Mouse (Mus musculus) MEL (cell line): Measurements from ENCODE around the gene Wee1. TPM values are rescaled to one million over a fixed set of nuclear protein-coding genes. Genes with fewer than 3 reads are reported as not detected.

ENCODE experiments used
- DNase-seq: peaks from one replicate; pipeline ENCODE4 v3.0.0; 2011; ENCODE audit warnings: low read depth, low spot score
- H3K27ac ChIP-seq: 2 replicates; pipeline ENCODE4 v1.5.1; 2012; ENCODE audit warnings: low read depth, mild to moderate bottlenecking, control low read depth, low read length, moderate library complexity; ENCODE audit not compliant: control insufficient read depth
- H3K27me3 ChIP-seq, 2 experiments: fragments of 150-350 bp in 1 of 2; sonication (generic) in 1 of 2; 2 replicates each; pipeline ENCODE4 v1.6.1; 2012; ENCODE audit warnings: low read length in 2 of 2, mild to moderate bottlenecking in 2 of 2, improper control_type of control experiment in 1 of 2, moderate library complexity in 1 of 2; ENCODE audit not compliant: insufficient read depth in 2 of 2, control insufficient read depth in 1 of 2
- H3K36me3 ChIP-seq, 2 experiments: 2 replicates each; pipeline ENCODE4 v1.6.1; 2012 to 2014; ENCODE audit warnings: low read length in 2 of 2, improper control_type of control experiment in 1 of 2, inconsistent platforms in 1 of 2, mild to moderate bottlenecking in 1 of 2; ENCODE audit not compliant: insufficient read depth in 2 of 2, control insufficient read depth in 1 of 2
- H3K4me1 ChIP-seq, 2 experiments: fragments of 150-350 bp in 1 of 2; sonication (generic) in 1 of 2; 2 replicates each; pipeline ENCODE4 v1.6.1; 2012; ENCODE audit warnings: low read length in 2 of 2, improper control_type of control experiment in 1 of 2, mild to moderate bottlenecking in 1 of 2; ENCODE audit not compliant: insufficient read depth in 2 of 2, control insufficient read depth in 1 of 2
- H3K4me3 ChIP-seq, 2 experiments: fragments of 150-350 bp in 1 of 2; sonication (generic) in 1 of 2; 2 replicates each; pipeline ENCODE4 v1.5.1; 2012; ENCODE audit warnings: low read depth in 2 of 2, low read length in 2 of 2, mild to moderate bottlenecking in 2 of 2, moderate library complexity in 2 of 2, control low read depth in 1 of 2, improper control_type of control experiment in 1 of 2; ENCODE audit not compliant: control insufficient read depth in 1 of 2, insufficient read depth in 1 of 2
- H3K79me2 ChIP-seq: 2 replicates; pipeline ENCODE4 v1.6.1; 2012; ENCODE audit warnings: mild to moderate bottlenecking, low read length, moderate library complexity; ENCODE audit not compliant: control insufficient read depth, poor library complexity, insufficient read depth
- H3K9ac ChIP-seq: 2 replicates; pipeline ENCODE4 v1.6.1; 2012; ENCODE audit warnings: low read depth, mild to moderate bottlenecking, control low read depth, low read length, moderate library complexity; ENCODE audit not compliant: control insufficient read depth, poor library complexity, severe bottlenecking
- H3K9me3 ChIP-seq: fragments of 150-350 bp; sonication (generic); replicated peaks from 2 replicates; pipeline ENCODE4 v1.6.1; 2012; ENCODE audit warnings: mild to moderate bottlenecking, low read length, improper control_type of control experiment, moderate library complexity; ENCODE audit not compliant: insufficient read depth
- BHLHE40 ChIP-seq: IDR thresholded peaks from 2 replicates; pipeline ENCODE4 v1.6.1; 2012; ENCODE audit warnings: low read depth, mild to moderate bottlenecking, inconsistent platforms, low read length, improper control_type of control experiment, borderline replicate concordance
- CHD1 ChIP-seq: IDR thresholded peaks from 2 replicates; pipeline ENCODE4 v1.6.1; 2012; ENCODE audit warnings: low read depth, mild to moderate bottlenecking, inconsistent platforms, low read length, improper control_type of control experiment
- E2F4 ChIP-seq: IDR thresholded peaks from 2 replicates; pipeline ENCODE4 v1.6.1; 2011; ENCODE audit warnings: low read depth, low read length, improper control_type of control experiment, borderline replicate concordance
- HCFC1 ChIP-seq: IDR thresholded peaks from 2 replicates; pipeline ENCODE4 v1.6.1; 2012; ENCODE audit warnings: low read depth, mild to moderate bottlenecking, inconsistent platforms, low read length, improper control_type of control experiment, moderate library complexity
- MEF2A ChIP-seq: IDR thresholded peaks from 2 replicates; pipeline ENCODE4 v1.6.1; 2014; ENCODE audit warnings: low read depth, mild to moderate bottlenecking, inconsistent platforms, low read length, improper control_type of control experiment; ENCODE audit not compliant: poor library complexity, insufficient replicate concordance, severe bottlenecking; ENCODE audit errors: extremely low read depth
- MXI1 ChIP-seq: IDR thresholded peaks from 2 replicates; pipeline ENCODE4 v1.6.1; 2011; ENCODE audit warnings: mild to moderate bottlenecking, low read depth, low read length, improper control_type of control experiment
- MYC ChIP-seq: IDR thresholded peaks from 2 replicates; pipeline ENCODE4 v1.6.1; 2011; ENCODE audit warnings: low read depth, mild to moderate bottlenecking, low read length, improper control_type of control experiment, moderate library complexity
- NRF1 ChIP-seq: IDR thresholded peaks from 2 replicates; pipeline ENCODE4 v1.6.1; 2014; ENCODE audit warnings: low read depth, mild to moderate bottlenecking, inconsistent platforms, low read length, improper control_type of control experiment, moderate library complexity; ENCODE audit not compliant: poor library complexity, insufficient read depth, severe bottlenecking
- POLR2AphosphoS2 ChIP-seq: IDR thresholded peaks from 2 replicates; pipeline ENCODE4 v1.6.1; 2011; ENCODE audit warnings: low read length, improper control_type of control experiment
- POLR2AphosphoS5 ChIP-seq: IDR thresholded peaks from 2 replicates; pipeline ENCODE4 v1.6.1; 2012; ENCODE audit warnings: low read depth, borderline replicate concordance, mild to moderate bottlenecking, inconsistent platforms, low read length, moderate library complexity, mixed read lengths
- RAD21 ChIP-seq: IDR thresholded peaks from 2 replicates; pipeline ENCODE4 v1.6.1; 2011; ENCODE audit warnings: mild to moderate bottlenecking, low read depth, low read length, improper control_type of control experiment
- TAL1 ChIP-seq: IDR thresholded peaks from 2 replicates; pipeline ENCODE4 v1.6.1; 2012; ENCODE audit warnings: mild to moderate bottlenecking, inconsistent platforms, low read length, moderate library complexity, mixed read lengths
- UBTF ChIP-seq: IDR thresholded peaks from 2 replicates; pipeline ENCODE4 v1.6.1; 2012; ENCODE audit warnings: low read depth, mild to moderate bottlenecking, inconsistent platforms, low read length, improper control_type of control experiment, moderate library complexity, borderline replicate concordance; ENCODE audit not compliant: insufficient read depth
- ZMIZ1 ChIP-seq: IDR thresholded peaks from 2 replicates; pipeline ENCODE4 v1.6.1; 2012; ENCODE audit warnings: low read depth, mild to moderate bottlenecking, inconsistent platforms, low read length, improper control_type of control experiment, moderate library complexity
- ZNF384 ChIP-seq: IDR thresholded peaks from 2 replicates; pipeline ENCODE4 v1.6.1; 2012; ENCODE audit warnings: low read depth, mild to moderate bottlenecking, inconsistent platforms, low read length, improper control_type of control experiment
- polyA plus RNA-seq, 2 experiments: library from polyadenylated mRNA; stranded (reverse) in 1 of 2; unstranded in 1 of 2; fragments of >175 nt in 1 of 2; fragments of >200 nt in 1 of 2; gene quantifications; 2 replicates each; pipeline versions ENCODE4 v1.2.1 to v1.2.4; 2012; ENCODE audit warnings: low replicate concordance in 2 of 2, low read depth in 1 of 2; ENCODE audit not compliant: insufficient read length in 2 of 2, insufficient read depth in 1 of 2, missing spikeins in 1 of 2
- total RNA-seq: library from RNA; depleted of rRNA; stranded (reverse); fragments of 300-350 nt; gene quantifications from 2 replicates; pipeline ENCODE4 v1.2.3, GENCODE M21; 2012

Gene Wee1
- total and polyA plus RNA-seq, 3 experiments = 9.3 to 23.0 TPM; not detected in 1

- TF ChIP-seq POLR2AphosphoS2 (no peak), NRF1 (no peak), CHD1 (no peak), BHLHE40 (no peak; the same call in 1 of the 2 replicates)
Observed at GRCm38 (mm10) chr7:110121516-110122288, at the start of gene Wee1 (continued).

GRCm38 (mm10) chr7:110078168-110078567 is 43.7 kb upstream of the Wee1 start:
- no peak for DNase-seq
- peaks cover 0 to 20% of the 10 kb centered on the region in 2 experiments; a peak in 2 of 4 replicates for H3K36me3 ChIP-seq
- H3K79me2 ChIP-seq = no peaks in the 10 kb centered on the region
- H3K9ac ChIP-seq = no peak overlapping the region
- TF ChIP-seq TAL1 (no peak), CHD1 (no peak), E2F4 (no peak), UBTF (no peak), RAD21 (no peak), NRF1 (no peak), MXI1 (no peak), POLR2AphosphoS2 (no peak), ZNF384 (no peak), HCFC1 (no peak), POLR2AphosphoS5 (no peak), ZMIZ1 (no peak), MEF2A (no peak), MYC (no peak)
- H3K9me3 ChIP-seq = no peaks in the 10 kb centered on the region
- H3K4me3 ChIP-seq = no peak overlapping the region
- H3K4me1 ChIP-seq = no peaks in the 10 kb centered on the region
- H3K27ac ChIP-seq = no peak overlapping the region
- no peaks in the 10 kb centered on the region for H3K27me3 ChIP-seq
